Mouse (Mus musculus): ENCODE data around the gene Dnmt3c.

DNA sequence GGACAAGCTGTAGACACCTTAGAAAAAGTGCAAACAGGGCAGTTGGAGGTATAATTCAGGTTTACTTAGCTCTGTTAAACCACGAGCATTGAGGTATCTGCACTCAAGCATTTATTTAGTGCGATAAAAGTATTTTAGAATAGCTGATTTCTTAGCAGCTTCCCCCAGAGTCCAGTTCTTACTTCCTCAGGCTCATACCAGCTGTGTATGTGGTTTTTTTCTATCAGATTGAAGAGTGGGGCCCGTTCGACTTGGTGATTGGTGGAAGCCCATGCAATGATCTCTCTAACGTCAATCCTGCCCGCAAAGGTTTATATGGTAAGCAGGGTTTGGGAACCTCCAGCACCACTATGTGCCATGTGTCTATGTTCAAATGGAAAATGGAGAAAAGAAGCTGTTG is 19.5 kb upstream of the Dnmt3c start:
- no peak for TF ChIP-seq CTCF (conservative IDR thresholded peaks at IDR 0.05 in 1 of 2, IDR thresholded peaks at IDR 0.05 in 1 of 2; ENCODE audit: low read depth in 2 of 2, low read length in 2 of 2)
- TF ChIP-seq NRF1 (IDR thresholded peaks at IDR 0.05; ENCODE audit: low read depth, low read length), result no peak
- no peak for TF ChIP-seq POLR2A (IDR thresholded peaks at IDR 0.05; ENCODE audit: low read depth, low read length)
- no peak for TF ChIP-seq MAX (IDR thresholded peaks at IDR 0.05; ENCODE audit: low read length)
- no peak for TF ChIP-seq RCOR1 (conservative IDR thresholded peaks at IDR 0.05; ENCODE audit: low read depth, low read length)
- TF ChIP-seq ZNF384 (IDR thresholded peaks at IDR 0.05; ENCODE audit: low read depth, low read length), result no peak
- TF ChIP-seq EP300 (IDR thresholded peaks at IDR 0.05; ENCODE audit: low read length), result no peak
- no peak for TF ChIP-seq POLR2AphosphoS2 (IDR thresholded peaks at IDR 0.05; ENCODE audit: low read depth, low read length)

Measured in CH12.LX (cell line).